Mouse (Mus musculus) frontal cortex, postnatal 25 days (tissue): ENCODE results near the gene Arhgap10.

Source experiments
- DNase-seq, 2 experiments: peaks; one replicate each; pipeline ENCODE4 v3.0.0; 2022; ENCODE audit warnings: low spot score in 2 of 2

Gene Arhgap10

GRCm38 (mm10) chr8:77288065-77288464 lies 229.7 kb downstream of the Arhgap10 start:
- no peak for DNase-seq

- DNase-seq: no peak
Measured at GRCm38 (mm10) chr8:77284473-77284872, 233.3 kb downstream of the Arhgap10 start.

- DNase-seq: no peak
Measured at GRCm38 (mm10) chr8:77282605-77283236, 235.0 kb downstream of the Arhgap10 start.

- DNase-seq: no peak
Measured at GRCm38 (mm10) chr8:77279977-77280376, 237.8 kb downstream of the Arhgap10 start.

GRCm38 (mm10) chr8:77278246-77278645 lies 239.5 kb downstream of the Arhgap10 start:
- DNase-seq: no peak

GRCm38 (mm10) chr8:77276827-77277226 lies 240.9 kb downstream of the Arhgap10 start:
- DNase-seq: no peak

GRCm38 (mm10) chr8:77275571-77275970 lies 242.2 kb downstream of the Arhgap10 start:
- DNase-seq: no peak

- no peak for DNase-seq
Measured at GRCm38 (mm10) chr8:77272136-77272535, 245.6 kb downstream of the Arhgap10 start.

GRCm38 (mm10) chr8:77267941-77268405 lies 249.8 kb downstream of the Arhgap10 start:
- DNase-seq: no peak

GRCm38 (mm10) chr8:77262216-77263009 lies 255.3 kb downstream of the Arhgap10 start:
- DNase-seq: no peak

- no peak for DNase-seq
Measured at GRCm38 (mm10) chr8:77261215-77261614, 256.5 kb downstream of the Arhgap10 start.

- DNase-seq: no peak
Measured at GRCm38 (mm10) chr8:77257085-77257451, 260.7 kb downstream of the Arhgap10 start.

GRCm38 (mm10) chr8:77256450-77257084 lies 261.2 kb downstream of the Arhgap10 start:
- peak in 1 of 2 experiments; percentile 42 for DNase-seq

GRCm38 (mm10) chr8:77254466-77254865 lies 263.3 kb downstream of the Arhgap10 start:
- DNase-seq: no peak

- DNase-seq: no peak
Measured at GRCm38 (mm10) chr8:77251134-77251533, 266.6 kb downstream of the Arhgap10 start.

- DNase-seq: no peak
Measured at GRCm38 (mm10) chr8:77250094-77250493, 267.7 kb downstream of the Arhgap10 start.

GRCm38 (mm10) chr8:77241381-77241780 lies 276.4 kb downstream of the Arhgap10 start:
- no peak for DNase-seq

GRCm38 (mm10) chr8:77239462-77239861 lies 278.3 kb downstream of the Arhgap10 start:
- DNase-seq: no peak

- DNase-seq: no peak
Measured at GRCm38 (mm10) chr8:77236701-77237100, 281.1 kb downstream of the Arhgap10 start.

- DNase-seq: no peak
Measured at GRCm38 (mm10) chr8:77232411-77232810, 285.3 kb downstream of the Arhgap10 start.

- DNase-seq: no peak
Measured at GRCm38 (mm10) chr8:77231834-77232233, 285.9 kb downstream of the Arhgap10 start.

GRCm38 (mm10) chr8:77231211-77231610 lies 286.5 kb downstream of the Arhgap10 start:
- no peak for DNase-seq

GRCm38 (mm10) chr8:77228688-77229087 lies 289.1 kb downstream of the Arhgap10 start:
- DNase-seq: no peak
